Comparison of ENCODE assay signal across 8 mouse cellular contexts in genomic region chr4:89145409-89145808, GRCm38 (mm10). TPM values are rescaled to one million over a fixed set of nuclear protein-coding genes. Genes with fewer than 3 reads are reported as not detected.
DNase-seq lines count a peak whose midpoint lies in the region; ATAC-seq and TF ChIP-seq lines count a peak whose summit lies in the region.

No protein-coding gene starts in this region.

- WGBS in forebrain, embryonic 10.5 days = 46% methylated on average over 6 of the region's 6 CpGs
- WGBS in liver, embryonic 14.5 days (ENCODE audit: insufficient replicate concordance) = 39% methylated on average over 6 of the region's 6 CpGs
- WGBS in neural tube, embryonic 12.5 days = 51% methylated on average over 6 of the region's 6 CpGs

- peak; percentile 33; the same call in 1 of the 2 replicates for ATAC-seq in liver, embryonic 14.5 days (ENCODE audit: insufficient read depth)
- peak; percentile 69 for ATAC-seq in neural tube, embryonic 12.5 days (ENCODE audit: low FRiP score, low read depth)

- H3K4me1 ChIP-seq in bone marrow macrophage, adult 2 months (ENCODE audit: control insufficient read depth, insufficient read depth, low read length) = no peaks in the 10 kb centered on the region
- H3K4me1 ChIP-seq in forebrain, embryonic 10.5 days = peaks cover 10% of the 10 kb centered on the region
- H3K4me1 ChIP-seq in liver, embryonic 14.5 days (replicated peaks; ENCODE audit: control insufficient read depth in 2 of 2, insufficient read depth in 2 of 2, low read length in 1 of 2) = peaks cover 0 to 4% of the 10 kb centered on the region in 2 experiments; a peak in 1 of 4 replicates
- no peaks in the 10 kb centered on the region for H3K4me1 ChIP-seq in neural tube, embryonic 12.5 days
- H3K4me1 ChIP-seq in testis, adult 2 months (ENCODE audit: control insufficient read depth, insufficient read depth, low read length) = no peaks in the 10 kb centered on the region

- H3K4me3 ChIP-seq in bone marrow macrophage, adult 2 months (ENCODE audit: insufficient read depth, low read length) = no peak overlapping the region
- no peak overlapping the region for H3K4me3 ChIP-seq in forebrain, embryonic 10.5 days
- H3K4me3 ChIP-seq in liver, embryonic 14.5 days (ENCODE audit: insufficient read depth in 1 of 2, low read depth in 2 of 2, low read length in 2 of 2) = no peak overlapping the region
- no peak overlapping the region for H3K4me3 ChIP-seq in neural tube, embryonic 12.5 days
- H3K4me3 ChIP-seq in testis, adult 2 months (ENCODE audit: control insufficient read depth, low read depth, low read length) = no peak overlapping the region

- no peaks in the 10 kb centered on the region for H3K9me3 ChIP-seq in forebrain, embryonic 10.5 days
- no peaks in the 10 kb centered on the region for H3K9me3 ChIP-seq in liver, embryonic 14.5 days (ENCODE audit: control insufficient read depth, low read length)
- no peaks in the 10 kb centered on the region for H3K9me3 ChIP-seq in neural tube, embryonic 12.5 days

- no peak overlapping the region for H3K27ac ChIP-seq in bone marrow macrophage, adult 2 months (ENCODE audit: insufficient read depth, low read depth, low read length)
- H3K27ac ChIP-seq in forebrain, embryonic 10.5 days = no peak overlapping the region
- no peak overlapping the region for H3K27ac ChIP-seq in liver, embryonic 14.5 days
- H3K27ac ChIP-seq in neural tube, embryonic 12.5 days = no peak overlapping the region
- no peak overlapping the region for H3K27ac ChIP-seq in testis, adult 2 months (ENCODE audit: control insufficient read depth, insufficient read depth, low read depth, low read length)

- intact Hi-C loops in heart, postnatal 10 days (cut with DNase I) = loop anchor here (1.0 to 5.0 kb wide), 2 partner anchors 137 to 379 kb away; no protein-coding TSS in a partner anchor

- H3K9ac ChIP-seq in liver, embryonic 14.5 days (replicated peaks) = no peak overlapping the region
- H3K9ac ChIP-seq in neural tube, embryonic 12.5 days = no peak overlapping the region

- TF ChIP-seq POLR2A in bone marrow macrophage, adult 2 months (IDR thresholded peaks at IDR 0.05; ENCODE audit: borderline replicate concordance, low read depth, low read length) = no peak
- TF ChIP-seq POLR2A in testis, adult 2 months (IDR thresholded peaks at IDR 0.05; ENCODE audit: control insufficient read depth, low read depth, low read length) = no peak

- TF ChIP-seq EP300 in liver, embryonic 14.5 days (IDR thresholded peaks at IDR 0.05; ENCODE audit: low read depth) = no peak

- peak; percentile 58; the same call in 1 of the 2 replicates for TF ChIP-seq CTCF in bone marrow macrophage, adult 2 months (IDR thresholded peaks at IDR 0.05; ENCODE audit: low read depth, low read length)
- TF ChIP-seq CTCF in liver, embryonic 14.5 days (IDR thresholded peaks at IDR 0.05; ENCODE audit: low read depth) = peak; percentile 95
- peak; percentile 98 for TF ChIP-seq CTCF in testis, adult 2 months (IDR thresholded peaks at IDR 0.05; ENCODE audit: control insufficient read depth, insufficient read depth, insufficient replicate concordance, low read depth, low read length)

- peak; percentile 74 for DNase-seq in CD4-positive helper T cell, adult 2 months (ENCODE audit: low read depth, low spot score)
- DNase-seq in forebrain, embryonic 10.5 days (ENCODE audit: extremely low spot score, low spot score) = peak; percentile 67
- peak; percentile 78 to 86 for DNase-seq in heart, postnatal 10 days
- DNase-seq in kidney, postnatal 25 days = peak; percentile 70 to 78
- DNase-seq in liver, embryonic 14.5 days (ENCODE audit: low read depth in 3 of 3, low spot score in 3 of 3) = peak in 1 of 3 experiments; percentile 44

- no peaks in the 10 kb centered on the region for H3K27me3 ChIP-seq in forebrain, embryonic 10.5 days (ENCODE audit: poor library complexity, severe bottlenecking)
- H3K27me3 ChIP-seq in liver, embryonic 14.5 days (ENCODE audit: control insufficient read depth, insufficient read depth, low read length) = no peaks in the 10 kb centered on the region
- no peaks in the 10 kb centered on the region for H3K27me3 ChIP-seq in neural tube, embryonic 12.5 days (replicated peaks)
- no peaks in the 10 kb centered on the region for H3K27me3 ChIP-seq in testis, adult 2 months (ENCODE audit: control insufficient read depth, insufficient read depth, low read length)

- H3K4me2 ChIP-seq in liver, embryonic 14.5 days (ENCODE audit: low read depth) = no peak overlapping the region
- H3K4me2 ChIP-seq in neural tube, embryonic 12.5 days (replicated peaks) = no peak overlapping the region

- H3K36me3 ChIP-seq in forebrain, embryonic 10.5 days (replicated peaks) = peaks cover 77% of the 10 kb centered on the region
- no peaks in the 10 kb centered on the region; the same call in 1 of the 2 replicates for H3K36me3 ChIP-seq in liver, embryonic 14.5 days (replicated peaks; ENCODE audit: control insufficient read depth, insufficient read depth, low read depth)
- H3K36me3 ChIP-seq in neural tube, embryonic 12.5 days = peaks cover 21% of the 10 kb centered on the region
- no peaks in the 10 kb centered on the region for H3K36me3 ChIP-seq in testis, adult 2 months (ENCODE audit: control insufficient read depth, insufficient read depth, low read length)

RNA-seq across cellular contexts. Expression of gene Mtap, which starts 8.5 kb away (rescaled TPM):
- polyA plus RNA-seq in bone marrow macrophage, adult 2 months (2012; ENCODE audit: insufficient read depth, insufficient read length, missing spikeins) = 11.2 and 14.4 TPM in 2 replicates
- polyA plus RNA-seq in forebrain, embryonic 10.5 days (2016; fragmentation: Nextera tagmentation; extraction: Ambion mirVana) = 138 and 147 TPM in 2 replicates
- 10 to 100 TPM; 21.5 to 25.2 TPM for total RNA-seq in heart, postnatal 10 days (2021)
- polyA plus RNA-seq in liver, embryonic 14.5 days (2012; rRNA removed) = 6.2 and 9.8 TPM in 2 replicates
- 20.4 and 22.0 TPM in 2 replicates for polyA plus RNA-seq in liver, embryonic 14.5 days (2014; fragmentation: Nextera tagmentation; extraction: Ambion mirVana)
- polyA plus RNA-seq in neural tube, embryonic 12.5 days (2016; fragmentation: Nextera tagmentation; extraction: Ambion mirVana) = 44.7 and 45.7 TPM in 2 replicates
- polyA plus RNA-seq in testis, adult 2 months (2012; rRNA removed) = 1.8 and 2.0 TPM in 2 replicates
